Mouse (Mus musculus) bone marrow macrophage, adult 2 months (primary cell): ENCODE measurements around the gene Prss40. TPM values are rescaled to one million over a fixed set of nuclear protein-coding genes. Genes with fewer than 3 reads are reported as not detected.

Source experiments
- H3K27ac ChIP-seq: 2 replicates; pipeline ENCODE4 v1.5.1; 2012; ENCODE audit warnings: low read depth, low read length; ENCODE audit not compliant: insufficient read depth
- H3K4me1 ChIP-seq: 2 replicates; pipeline ENCODE4 v1.6.1; 2012; ENCODE audit warnings: low read length; ENCODE audit not compliant: control insufficient read depth, insufficient read depth
- H3K4me3 ChIP-seq: 2 replicates; pipeline ENCODE4 v1.5.1; 2012; ENCODE audit warnings: mild to moderate bottlenecking, low read length, moderate library complexity; ENCODE audit not compliant: insufficient read depth
- CTCF ChIP-seq: IDR thresholded peaks from 2 replicates; pipeline ENCODE4 v1.5.1; 2012; ENCODE audit warnings: low read depth, mild to moderate bottlenecking, low read length, moderate library complexity
- POLR2A ChIP-seq: IDR thresholded peaks from 2 replicates; pipeline ENCODE4 v1.6.1; 2012; ENCODE audit warnings: mild to moderate bottlenecking, low read depth, low read length, borderline replicate concordance
- polyA plus RNA-seq: library from polyadenylated mRNA; stranded (reverse); fragments of >200 nt; gene quantifications from 2 replicates; pipeline ENCODE4 v1.2.4, GENCODE M21; 2012; ENCODE audit not compliant: missing spikeins, insufficient read depth, insufficient read length

Prss40 gene
- polyA plus RNA-seq, 1 experiment = not detected

GRCm38 (mm10) chr1:34505970-34506551 is 54.7 kb downstream of the Prss40 start:
- Histone ChIP-seq H3K27ac (no peak overlapping the region), H3K4me3 (no peak overlapping the region), H3K4me1 (peaks cover 6% of the 10 kb centered on the region)
- TF ChIP-seq CTCF = no peak
- no peak for TF ChIP-seq POLR2A

- Histone ChIP-seq H3K4me3 (no peak overlapping the region), H3K27ac (no peak overlapping the region), H3K4me1 (peaks cover 2% of the 10 kb centered on the region; the same call in 1 of the 2 replicates)
- TF ChIP-seq CTCF (no peak), POLR2A (no peak)
Observed at GRCm38 (mm10) chr1:34505307-34505706, 55.4 kb downstream of the Prss40 start.

GRCm38 (mm10) chr1:34502991-34503390 is 57.8 kb downstream of the Prss40 start:
- Histone ChIP-seq H3K27ac (no peak overlapping the region), H3K4me1 (peaks cover 2% of the 10 kb centered on the region; the same call in 1 of the 2 replicates), H3K4me3 (no peak overlapping the region)
- no peak for TF ChIP-seq CTCF
- TF ChIP-seq POLR2A = no peak

Other genes starting within 250 kb of the Prss40 start
- gene Ccdc115, start 121.3 kb downstream of the Prss40 start, polyA plus RNA-seq = 44.1 and 44.5 TPM in 2 replicates
- gene Imp4, start 121.1 kb downstream of the Prss40 start, polyA plus RNA-seq = 35.3 and 40.9 TPM in 2 replicates
- 145 and 150 TPM in 2 replicates for gene Ptpn18, start 101.2 kb downstream of the Prss40 start, polyA plus RNA-seq
- gene Prss39, start 62.5 kb downstream of the Prss40 start, polyA plus RNA-seq = not detected in 2 replicates
- gene Cfc1, start 25.3 kb downstream of the Prss40 start, polyA plus RNA-seq = not detected in 2 replicates
- not detected in 2 replicates for gene Amer3, start 18.7 kb upstream of the Prss40 start, polyA plus RNA-seq